Mouse (Mus musculus) Patski (cell line): ENCODE data around the gene Rbfox1. TPM values are rescaled to one million over a fixed set of nuclear protein-coding genes. Genes with fewer than 3 reads are reported as not detected.

Source experiments
- ATAC-seq: fragments of 100-300 bp; one replicate; pipeline ENCODE4 v1.8.0; 2021
- CTCF ChIA-PET: fragments of 350-600 bp; sonication (Branson Sonifier 250); formaldehyde crosslinking; loops from one replicate; lab custom pipeline; 2022; ENCODE audit warnings: inconsistent platforms; lab: Charles Lee
- POLR2A ChIA-PET: fragments of 350-600 bp; sonication (Branson Sonifier 250); formaldehyde crosslinking; loops from one replicate; lab custom pipeline; 2022; ENCODE audit warnings: antibody characterized with exemption, inconsistent platforms; lab: Charles Lee
- DNase-seq: peaks from one replicate; pipeline ENCODE4 v3.0.0-alpha.2; 2011; ENCODE audit warnings: low read depth, low spot score
- H3K27me3 ChIP-seq: fragments of 371-371 bp; one replicate; pipeline ENCODE4 v1.5.1; 2021
- CTCF ChIP-seq: fragments of 100-300 bp; IDR thresholded peaks from one replicate; pipeline ENCODE4 v1.5.1; 2021
- in situ Hi-C: fragments of 300-500 bp; cut with MboI; formaldehyde crosslinking; loops from 3 replicates; pipeline ENCODE4 v1.11.1; 2018; ENCODE audit warnings: low pct_unique_long_range_greater_than_20kb, mixed read lengths
- polyA plus RNA-seq: library from polyadenylated mRNA; unstranded; gene quantifications from one replicate; pipeline ENCODE4 v1.2.3, GENCODE M21; 2021

The Rbfox1 gene
- polyA plus RNA-seq, 1 experiment from 2014 or later = not detected

GRCm38 (mm10) chr16:7396101-7396500, 1510.9 kb downstream of the Rbfox1 start:
- peak; percentile 62 for ATAC-seq
- ChIA-PET POLR2A (no interaction called here), CTCF (no interaction called here)
- TF ChIP-seq CTCF = no peak
- H3K27me3 ChIP-seq = no peaks in the 10 kb centered on the region
- in situ Hi-C loops = no loop called here
- DNase-seq = no peak

GRCm38 (mm10) chr16:7404766-7405492, 1519.8 kb downstream of the Rbfox1 start:
- CTCF ChIA-PET = interaction anchor here (1.3 kb wide), 1 partner anchor 20 kb away, joined by 3 read pairs; no protein-coding TSS in a partner anchor
- in situ Hi-C loops = no loop called here
- no peaks in the 10 kb centered on the region for H3K27me3 ChIP-seq
- ATAC-seq (no peak), DNase-seq (no peak)
- POLR2A ChIA-PET = no interaction called here
- TF ChIP-seq CTCF = no peak

- H3K27me3 ChIP-seq = no peaks in the 10 kb centered on the region
- in situ Hi-C loops = no loop called here
- ATAC-seq = no peak
- POLR2A ChIA-PET = no interaction called here
- no peak for TF ChIP-seq CTCF
- DNase-seq = no peak
- CTCF ChIA-PET = no interaction called here
Observed at GRCm38 (mm10) chr16:7407862-7408640, 1522.9 kb downstream of the Rbfox1 start.

GRCm38 (mm10) chr16:7419655-7420281, 1534.6 kb downstream of the Rbfox1 start:
- POLR2A ChIA-PET = no interaction called here
- DNase-seq (no peak), ATAC-seq (no peak)
- TF ChIP-seq CTCF = no peak
- no peaks in the 10 kb centered on the region for H3K27me3 ChIP-seq
- CTCF ChIA-PET = interaction anchor here (1.4 kb wide), 1 partner anchor 10 kb away, joined by 4 read pairs; no protein-coding TSS in a partner anchor
- in situ Hi-C loops = no loop called here

- no peak for ATAC-seq
- in situ Hi-C loops = no loop called here
- CTCF ChIA-PET = no interaction called here
- POLR2A ChIA-PET = no interaction called here
- no peak for TF ChIP-seq CTCF
- H3K27me3 ChIP-seq = no peaks in the 10 kb centered on the region
- no peak for DNase-seq
Observed at GRCm38 (mm10) chr16:7425386-7426089, 1540.4 kb downstream of the Rbfox1 start.

- in situ Hi-C loops = no loop called here
- no peak for TF ChIP-seq CTCF
- ChIA-PET POLR2A (no interaction called here), CTCF (interaction anchor here (2.3 kb wide), 1 partner anchor 10 kb away, joined by 4 read pairs; no protein-coding TSS in a partner anchor)
- no peaks in the 10 kb centered on the region for H3K27me3 ChIP-seq
- ATAC-seq (no peak), DNase-seq (no peak)
Observed at GRCm38 (mm10) chr16:7433296-7433695, 1548.1 kb downstream of the Rbfox1 start.

- ATAC-seq = peak; percentile 56
- no peak for TF ChIP-seq CTCF
- ChIA-PET CTCF (no interaction called here), POLR2A (no interaction called here)
- DNase-seq = peak; percentile 15
- in situ Hi-C loops = no loop called here
- no peaks in the 10 kb centered on the region for H3K27me3 ChIP-seq
Observed at GRCm38 (mm10) chr16:7446791-7447290, 1561.7 kb downstream of the Rbfox1 start.

GRCm38 (mm10) chr16:7447718-7448649, 1562.8 kb downstream of the Rbfox1 start:
- no peaks in the 10 kb centered on the region for H3K27me3 ChIP-seq
- TF ChIP-seq CTCF = no peak
- POLR2A ChIA-PET = no interaction called here
- CTCF ChIA-PET = interaction anchor here (1.0 kb wide), 1 partner anchor 18 kb away, joined by 5 read pairs; no protein-coding TSS in a partner anchor
- in situ Hi-C loops = no loop called here
- DNase-seq (peak; percentile 46), ATAC-seq (peak; percentile 68)

GRCm38 (mm10) chr16:7451193-7451592, 1566.0 kb downstream of the Rbfox1 start:
- in situ Hi-C loops = no loop called here
- no peak for DNase-seq
- ChIA-PET POLR2A (no interaction called here), CTCF (interaction anchor here (1.2 kb wide), 1 partner anchor 21 kb away, joined by 3 read pairs; no protein-coding TSS in a partner anchor)
- ATAC-seq = no peak
- no peak for TF ChIP-seq CTCF
- no peaks in the 10 kb centered on the region for H3K27me3 ChIP-seq
